Mouse (Mus musculus): ENCODE data around the gene Rdh12.
"Not testable (repeated sequence)": the region's sequence is repeated elsewhere in the genome, so short reads cannot be mapped to it uniquely, and the experiment has no call there.

Gene Rdh12

GRCm38 (mm10) chr12:79208703-79209464 is at the start of gene Rdh12:
TSS of gene Rdh12 (plus strand) at chr12:79208914.
- peak; percentile 7 to 25 for DNase-seq (ENCODE audit: low spot score in 2 of 2)

- DNase-seq (ENCODE audit: low spot score in 2 of 2) = no peak
These were observed 45.8 kb upstream of the Rdh12 start for GRCm38 (mm10) chr12:79162876-79163275.

- no peak for DNase-seq (ENCODE audit: low spot score in 2 of 2)
These were observed 39.5 kb upstream of the Rdh12 start for GRCm38 (mm10) chr12:79169173-79169572.

- DNase-seq (ENCODE audit: low spot score in 2 of 2) = no peak
These were observed 38.3 kb upstream of the Rdh12 start for GRCm38 (mm10) chr12:79170421-79170820.

GRCm38 (mm10) chr12:79171269-79171995 is 37.3 kb upstream of the Rdh12 start:
- no peak for DNase-seq (ENCODE audit: low spot score in 2 of 2)

GRCm38 (mm10) chr12:79172019-79172941 is 36.4 kb upstream of the Rdh12 start, which contains the start of gene Vti1b:
TSS of gene Vti1b (minus strand) at chr12:79172667.
- DNase-seq (ENCODE audit: low spot score in 2 of 2) = peak; percentile 82 to 87

- no peak for DNase-seq (ENCODE audit: low spot score in 2 of 2)
These were observed 35.0 kb upstream of the Rdh12 start for GRCm38 (mm10) chr12:79173721-79174120.

- DNase-seq (ENCODE audit: low spot score in 2 of 2) = no peak
These were observed 32.7 kb upstream of the Rdh12 start for GRCm38 (mm10) chr12:79175998-79176397.

GRCm38 (mm10) chr12:79185160-79185559 is 23.6 kb upstream of the Rdh12 start:
- not testable (repeated sequence) for DNase-seq (ENCODE audit: low spot score in 2 of 2)

GRCm38 (mm10) chr12:79190931-79191673 is 17.6 kb upstream of the Rdh12 start:
- peak; percentile 20 to 34 for DNase-seq (ENCODE audit: low spot score in 2 of 2)

GRCm38 (mm10) chr12:79191701-79192100 is 17.0 kb upstream of the Rdh12 start:
- peak; percentile 50 to 62 for DNase-seq (ENCODE audit: low spot score in 2 of 2)

- DNase-seq (ENCODE audit: low spot score in 2 of 2) = no peak
These were observed 16.5 kb upstream of the Rdh12 start, which contains the start of gene Rdh11 for GRCm38 (mm10) chr12:79192193-79192592. TSS of gene Rdh11 (minus strand) at chr12:79192293.

GRCm38 (mm10) chr12:79193441-79193840 is 15.3 kb upstream of the Rdh12 start:
- peak; percentile 42 to 56 for DNase-seq (ENCODE audit: low spot score in 2 of 2)

GRCm38 (mm10) chr12:79197105-79197504 is 11.6 kb upstream of the Rdh12 start:
- no peak for DNase-seq (ENCODE audit: low spot score in 2 of 2)

GRCm38 (mm10) chr12:79201882-79202281 is 6.8 kb upstream of the Rdh12 start:
- DNase-seq (ENCODE audit: low spot score in 2 of 2) = no peak

- DNase-seq (ENCODE audit: low spot score in 2 of 2) = no peak
These were observed 2.7 kb downstream of the Rdh12 start for GRCm38 (mm10) chr12:79211447-79211846.

- no peak for DNase-seq (ENCODE audit: low spot score in 2 of 2)
These were observed 8.8 kb downstream of the Rdh12 start for GRCm38 (mm10) chr12:79217511-79217910.

GRCm38 (mm10) chr12:79235485-79236080 is 26.9 kb downstream of the Rdh12 start:
- no peak for DNase-seq (ENCODE audit: low spot score in 2 of 2)

- no peak for DNase-seq (ENCODE audit: low spot score in 2 of 2)
These were observed 33.3 kb downstream of the Rdh12 start for GRCm38 (mm10) chr12:79241985-79242384.

- no peak for DNase-seq (ENCODE audit: low spot score in 2 of 2)
These were observed 34.2 kb downstream of the Rdh12 start for GRCm38 (mm10) chr12:79242921-79243320.

- no peak for DNase-seq (ENCODE audit: low spot score in 2 of 2)
These were observed 39.4 kb downstream of the Rdh12 start for GRCm38 (mm10) chr12:79248110-79248509.
